Mouse (Mus musculus) heart, embryonic 14.5 days (tissue): ENCODE measurements around the gene Cdh23. TPM values are rescaled to one million over a fixed set of nuclear protein-coding genes. Genes with fewer than 3 reads are reported as not detected.

Source experiments
- polyA plus RNA-seq: library from polyadenylated mRNA; unstranded; fragments of >200 nt; fragmentation: Nextera tagmentation; extraction: Ambion mirVana; gene quantifications from 2 replicates; pipeline ENCODE4 v1.2.1, GENCODE M21; 2014

Cdh23 gene
- polyA plus RNA-seq, 1 experiment from 2014 or later, result 0.31 TPM

Other genes starting within 250 kb of the Cdh23 start
- 4.4 and 4.5 TPM in 2 replicates for gene Slc29a3, start 56.3 kb upstream of the Cdh23 start, polyA plus RNA-seq
- 11.5 and 13.3 TPM in 2 replicates for gene Unc5b, start 135.1 kb upstream of the Cdh23 start, polyA plus RNA-seq